Mouse (Mus musculus): ENCODE measurements around the gene Zfp185. TPM values are rescaled to one million over a fixed set of nuclear protein-coding genes. Genes with fewer than 3 reads are reported as not detected.
"Not testable (repeated sequence)": the region's sequence is repeated elsewhere in the genome, so short reads cannot be mapped to it uniquely, and the experiment has no call there.

Gene Zfp185
- polyA plus RNA-seq, 1 experiment from 2014 or later = 8.9 TPM

DNA sequence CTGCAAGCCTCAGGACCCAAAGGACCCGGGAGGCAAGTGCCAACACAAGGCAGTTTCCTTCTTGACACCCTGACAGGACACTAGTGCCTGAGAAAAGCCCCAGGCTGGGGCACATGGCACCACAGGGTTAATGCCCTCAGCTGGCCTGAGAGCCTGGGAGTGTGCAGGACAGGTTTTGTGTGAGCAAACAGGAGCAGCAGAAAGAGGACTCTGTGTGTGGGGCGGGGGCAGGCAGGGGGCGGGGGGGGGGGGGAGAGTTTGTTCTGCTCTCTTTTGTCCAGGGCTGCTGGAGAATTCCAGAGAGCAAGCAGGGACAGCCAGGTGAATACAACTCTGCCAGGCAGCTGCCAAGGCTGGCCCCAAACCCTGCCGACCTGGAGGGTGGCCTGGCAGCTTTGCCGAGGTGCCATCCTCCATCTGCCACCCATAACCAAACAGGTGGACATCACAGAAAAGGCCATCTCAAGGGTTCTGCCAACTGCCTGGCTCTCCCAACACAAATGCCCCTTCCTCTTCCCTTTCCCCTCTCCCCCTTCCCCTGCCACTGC, 79.7 kb downstream of the Zfp185 start:
- H3K4me2 ChIP-seq (ENCODE audit: low read length); H3K27ac ChIP-seq (ENCODE audit: low read depth); ATAC-seq (replicated peaks; ENCODE audit: low FRiP score, low TSS enrichment, low read depth); H3K27me3 ChIP-seq (replicated peaks; ENCODE audit: control insufficient read depth, insufficient read depth, low read length); H3K4me3 ChIP-seq (ENCODE audit: low read depth, low read length); H3K9me3 ChIP-seq (ENCODE audit: control insufficient read depth, low read length); H3K4me1 ChIP-seq (replicated peaks; ENCODE audit: control insufficient read depth, insufficient read depth, low read length); H3K9ac ChIP-seq (ENCODE audit: low read length); DNase-seq (ENCODE audit: low spot score); H3K36me3 ChIP-seq (ENCODE audit: control insufficient read depth, insufficient read depth, low read length): not testable (repeated sequence)
- WGBS = 60% methylated on average over 1 of the region's 5 CpGs

MicroRNAs encoded within 50 kb of the gene (microRNA counts, 519-probe panel; counts per million panel counts)
- microRNA mmu-miR-2137 = not detected

Small RNA genes within 50 kb of the gene (microRNA-seq; reads per million reads assigned to microRNA genes)
- gene Mir2137 = 0.25 reads per million

Other genes with a start within 250 kb of the Zfp185 start
- gene Gabrq, start 162.2 kb upstream of the Zfp185 start, polyA plus RNA-seq (2014; fragmentation: Nextera tagmentation; extraction: Ambion mirVana) = 0.23 and 0.27 TPM in 2 replicates
- 69.0 and 75.6 TPM in 2 replicates for gene Cetn2, start 68.9 kb upstream of the Zfp185 start, polyA plus RNA-seq (2014; fragmentation: Nextera tagmentation; extraction: Ambion mirVana)
- 36.8 and 40.5 TPM in 2 replicates for gene Nsdhl, start 68.8 kb upstream of the Zfp185 start, polyA plus RNA-seq (2014; fragmentation: Nextera tagmentation; extraction: Ambion mirVana)
- 0.09 and 0.26 TPM in 2 replicates for gene Pnma5, start 49.8 kb downstream of the Zfp185 start, polyA plus RNA-seq (2014; fragmentation: Nextera tagmentation; extraction: Ambion mirVana)
- gene Pnma3, start 77.4 kb downstream of the Zfp185 start, polyA plus RNA-seq (2014; fragmentation: Nextera tagmentation; extraction: Ambion mirVana) = 0.19 and 0.20 TPM in 2 replicates
- gene Xlr4a, start 95.1 kb downstream of the Zfp185 start, polyA plus RNA-seq (2014; fragmentation: Nextera tagmentation; extraction: Ambion mirVana) = 0.70 and 1.1 TPM in 2 replicates
- 1.4 and 7.2 TPM in 2 replicates for gene Xlr3a, start 109.8 kb downstream of the Zfp185 start, polyA plus RNA-seq (2014; fragmentation: Nextera tagmentation; extraction: Ambion mirVana)
- 0.23 TPM in 1 of 2 replicates, not detected in the other for gene Gm14685, start 129.7 kb downstream of the Zfp185 start, polyA plus RNA-seq (2014; fragmentation: Nextera tagmentation; extraction: Ambion mirVana)
- 0.22 TPM in 1 of 2 replicates, not detected in the other for gene Xlr5b, start 161.5 kb downstream of the Zfp185 start, polyA plus RNA-seq (2014; fragmentation: Nextera tagmentation; extraction: Ambion mirVana)
- gene DXBay18, start 162.1 kb downstream of the Zfp185 start, polyA plus RNA-seq (2014; fragmentation: Nextera tagmentation; extraction: Ambion mirVana) = not detected in 2 replicates
- gene Spin2d, start 189.7 kb downstream of the Zfp185 start, polyA plus RNA-seq (2014; fragmentation: Nextera tagmentation; extraction: Ambion mirVana) = not detected in 2 replicates
- gene Xlr3b, start 204.9 kb downstream of the Zfp185 start, polyA plus RNA-seq (2014; fragmentation: Nextera tagmentation; extraction: Ambion mirVana) = 4.7 and 12.4 TPM in 2 replicates
- gene Xlr4b, start 227.0 kb downstream of the Zfp185 start, polyA plus RNA-seq (2014; fragmentation: Nextera tagmentation; extraction: Ambion mirVana) = 0.50 and 1.2 TPM in 2 replicates
- gene F8a, start 241.0 kb downstream of the Zfp185 start, polyA plus RNA-seq (2014; fragmentation: Nextera tagmentation; extraction: Ambion mirVana) = 11.3 and 11.9 TPM in 2 replicates

All from intestine, embryonic 14.5 days (tissue).